Mouse (Mus musculus) gastrocnemius, adult 2 months (tissue): ENCODE measurements at regions not wholly inside any gene's neighbourhood (a gene's known extent, or its start where the extent isn't known, plus 50 kb on each side); places are given as distances from the start of the nearest gene placed in this dataset.
"Not testable (repeated sequence)": the region's sequence is repeated elsewhere in the genome, so short reads cannot be mapped to it uniquely, and the experiment has no call there.

Experiments
- DNase-seq: peaks from one replicate; pipeline ENCODE4 v3.0.0; 2022
- H3K27ac ChIP-seq: fragments of 200-600 bp; 2 replicates; pipeline ENCODE4 v1.8.1; 2022; ENCODE audit warnings: mild to moderate bottlenecking
- H3K4me3 ChIP-seq: fragments of 200-600 bp; 2 replicates; pipeline ENCODE4 v1.8.1; 2022; ENCODE audit warnings: mild to moderate bottlenecking, moderate library complexity
- CTCF ChIP-seq: fragments of 200-600 bp; IDR thresholded peaks from 2 replicates; pipeline ENCODE4 v1.8.1; 2022; ENCODE audit warnings: antibody characterized with exemption, mild to moderate bottlenecking, moderate library complexity
- intact Hi-C: fragments of 180-260 bp; cut with DNase I; formaldehyde crosslinking; loops from one replicate; pipeline ENCODE4 v1.15.1; 2025

DNA sequence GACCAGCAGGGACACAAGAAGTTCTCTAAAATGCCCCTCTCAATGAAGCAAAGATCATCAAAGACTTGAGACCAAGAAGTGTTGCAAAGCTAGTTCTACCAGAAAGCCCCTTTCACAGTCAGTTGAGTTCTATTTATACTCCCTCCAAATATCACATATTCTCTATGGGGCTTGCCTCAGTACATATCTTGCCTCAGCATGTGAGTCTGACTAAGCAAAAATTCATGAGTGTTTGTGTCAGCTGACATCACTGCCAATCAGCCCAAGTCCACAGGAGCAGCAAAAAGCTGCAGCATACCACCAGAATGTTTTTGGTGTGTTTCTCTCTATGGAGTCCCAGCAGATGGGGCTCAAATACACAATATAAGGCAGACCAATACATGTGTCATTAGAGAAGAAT is 631.6 kb downstream of the Rpia start:
- Histone ChIP-seq H3K27ac (no peak overlapping the region), H3K4me3 (no peak overlapping the region)
- intact Hi-C loops: no loop called here
- no peak for DNase-seq
- TF ChIP-seq CTCF: no peak

- H3K27ac ChIP-seq, intact Hi-C loops, DNase-seq, H3K4me3 ChIP-seq: not testable (repeated sequence)
Observed at GRCm38 (mm10) chr6:70155771-70156170, 636.3 kb downstream of the Rpia start.

DNA sequence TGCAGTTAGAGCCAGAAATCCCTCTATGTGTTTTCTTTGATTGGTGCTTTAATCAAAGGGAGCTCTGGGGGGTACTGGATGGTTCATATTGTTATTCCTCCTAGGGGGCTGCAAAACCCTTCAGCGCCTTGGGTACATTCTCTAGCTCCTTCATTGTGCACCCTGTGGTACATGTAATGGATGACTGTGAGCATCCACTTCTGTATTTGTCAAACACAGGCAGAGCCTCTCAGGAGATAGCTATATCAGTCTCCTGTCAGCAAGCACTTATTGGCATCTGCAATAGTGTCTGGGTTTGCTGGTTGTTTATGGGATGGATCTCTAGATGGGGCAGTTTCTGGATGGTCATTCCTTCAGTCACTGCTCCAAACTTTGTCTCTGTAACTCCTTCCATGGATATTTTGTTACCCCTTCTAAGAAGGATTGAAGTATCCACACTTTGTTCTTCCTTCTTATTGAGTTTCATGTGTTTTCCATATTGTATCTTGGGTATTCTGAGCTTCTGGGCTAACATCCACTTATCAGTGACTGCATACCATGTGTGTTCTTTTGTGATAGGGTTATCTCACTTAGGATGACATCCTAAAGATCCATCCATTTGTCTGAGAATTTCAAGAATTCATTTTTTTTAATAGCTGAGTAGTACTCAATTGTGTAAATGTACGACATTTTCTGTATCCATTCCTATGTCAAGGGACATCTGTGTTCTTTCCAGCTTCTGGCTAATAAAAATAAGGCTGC is 640.8 kb downstream of the Rpia start:
- H3K4me3 ChIP-seq, DNase-seq, intact Hi-C loops, H3K27ac ChIP-seq: not testable (repeated sequence)

DNA sequence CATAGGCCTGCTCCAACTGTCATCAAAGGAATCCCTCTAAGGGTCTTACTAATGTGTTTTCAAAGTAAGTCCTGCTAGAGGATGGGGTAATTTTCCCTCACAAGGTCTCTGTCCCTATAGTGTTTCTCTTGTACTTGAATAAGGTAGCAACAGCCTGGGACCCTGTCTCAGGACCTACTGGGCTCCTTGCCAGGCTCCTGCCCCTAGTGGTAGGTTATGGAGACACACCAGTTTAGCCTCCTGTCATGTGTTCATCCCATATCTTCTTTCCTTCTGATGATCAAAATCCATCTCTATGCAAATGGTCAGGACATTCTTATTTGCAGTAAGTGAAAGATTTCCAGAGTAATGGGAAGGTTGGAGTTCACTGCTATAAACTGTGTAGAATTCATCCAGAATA is 645.0 kb downstream of the Rpia start:
- H3K27ac ChIP-seq: no peak overlapping the region
- peak; percentile 10; the same call in 1 of the 2 replicates for TF ChIP-seq CTCF
- no peak for DNase-seq
- intact Hi-C loops: loop anchor here (5.0 kb wide), 1 partner anchor 190 kb away; no protein-coding TSS in a partner anchor
- no peak overlapping the region for H3K4me3 ChIP-seq

GRCm38 (mm10) chr6:70143341-70143740 is 648.7 kb downstream of the Rpia start:
- H3K27ac ChIP-seq, intact Hi-C loops, DNase-seq: not testable (repeated sequence)

DNA sequence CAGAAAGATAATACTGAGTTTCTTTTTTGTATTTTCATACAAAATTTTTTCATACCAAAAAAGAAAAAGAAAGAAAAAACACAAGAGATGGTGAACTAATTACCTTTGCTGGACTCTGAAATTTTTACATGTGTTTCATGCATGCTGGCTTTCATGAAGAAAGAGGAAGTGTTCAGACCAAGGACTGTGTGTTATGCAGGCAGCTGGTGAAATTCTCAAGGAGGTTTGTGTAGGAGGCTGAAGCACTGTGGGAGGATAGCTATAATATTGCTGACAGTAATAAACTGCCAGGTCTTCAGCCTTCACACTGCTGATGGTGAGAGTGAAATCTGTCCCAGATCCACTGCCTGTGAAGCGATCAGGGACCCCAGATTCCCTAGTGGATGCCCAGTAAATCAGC is 675.2 kb downstream of the Rpia start:
- no peak for DNase-seq
- intact Hi-C loops: loop anchor here (5.0 kb wide), 1 partner anchor 185 kb away; no protein-coding TSS in a partner anchor
- no peak overlapping the region for H3K27ac ChIP-seq
- TF ChIP-seq CTCF: no peak
- no peak overlapping the region for H3K4me3 ChIP-seq

More at GRCm38 (mm10) chr6:70143341-70143740, 648.7 kb downstream of the Rpia start:
- H3K4me3 ChIP-seq: not testable (repeated sequence)

- no peak for DNase-seq
- intact Hi-C loops: no loop called here
- no peak for TF ChIP-seq CTCF
- no peak overlapping the region for H3K4me3 ChIP-seq
- H3K27ac ChIP-seq: no peak overlapping the region
Observed at GRCm38 (mm10) chr6:70111892-70112291, 680.1 kb downstream of the Rpia start.

DNA sequence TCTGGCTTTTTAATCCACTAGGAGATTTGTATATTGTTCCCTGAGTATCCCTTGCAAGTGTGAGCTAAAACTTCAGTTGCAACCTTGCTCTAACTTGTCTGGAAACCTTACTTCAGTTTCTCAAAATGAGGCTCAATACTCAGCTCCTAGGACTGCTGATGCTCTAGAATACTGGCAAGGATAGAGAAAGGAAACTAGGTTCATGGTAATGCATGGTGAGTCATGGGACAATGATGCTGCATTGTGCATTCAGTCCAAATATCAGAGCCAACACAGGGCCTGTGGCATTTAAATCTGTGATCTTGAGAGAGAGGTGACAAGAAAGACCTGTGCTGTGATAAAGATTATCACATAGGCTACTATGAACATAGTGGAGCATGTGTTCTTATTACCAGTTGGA is 682.6 kb downstream of the Rpia start:
- intact Hi-C loops, DNase-seq: not testable (repeated sequence)

DNA sequence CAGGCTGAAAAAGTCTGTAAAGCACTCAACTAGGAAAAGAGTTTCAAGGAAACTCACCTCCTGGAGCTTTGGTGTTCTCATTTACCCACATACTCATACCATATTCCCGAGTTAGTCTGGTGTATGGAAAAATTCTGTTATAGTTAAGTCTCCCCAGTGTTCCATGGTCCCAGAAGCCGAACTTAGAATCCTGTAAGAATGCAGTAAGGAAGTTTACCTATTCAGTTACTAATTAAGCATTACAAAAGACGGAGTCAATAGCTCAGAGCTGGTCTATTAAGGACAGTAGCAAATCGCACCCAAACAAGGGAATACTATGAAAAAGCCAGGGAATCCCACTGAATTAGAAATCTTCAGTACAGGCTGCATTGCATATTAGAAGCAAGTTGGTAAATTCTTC is 688.3 kb downstream of the Rpia start:
- no peak overlapping the region for H3K27ac ChIP-seq
- TF ChIP-seq CTCF: no peak
- no peak overlapping the region for H3K4me3 ChIP-seq
- no peak for DNase-seq
- intact Hi-C loops: no loop called here

More for the DNA sequence above, 682.6 kb downstream of the Rpia start:
- H3K4me3 ChIP-seq, H3K27ac ChIP-seq: not testable (repeated sequence)

DNA sequence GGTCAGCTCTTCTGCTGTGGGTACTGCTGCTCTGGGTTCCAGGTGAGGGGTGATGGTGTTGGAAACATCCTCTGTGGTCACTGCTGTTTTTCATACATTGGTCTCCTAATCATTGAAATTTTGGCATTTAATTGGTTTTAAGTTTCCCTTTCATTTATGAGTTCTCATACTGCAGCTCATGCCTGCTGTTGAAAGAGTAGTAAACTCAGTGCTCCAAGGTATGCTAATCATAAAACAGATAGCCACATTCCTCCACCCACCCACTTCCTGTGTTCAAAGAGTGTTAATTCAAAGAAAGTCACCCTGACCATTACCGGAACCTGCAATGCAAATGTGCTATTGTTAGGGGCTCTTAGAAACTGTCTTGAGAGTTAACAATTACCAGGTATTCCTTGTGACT is 688.9 kb downstream of the Rpia start:
- not testable (repeated sequence) for H3K4me3 ChIP-seq

GRCm38 (mm10) chr6:70088041-70088440 is 704.0 kb downstream of the Rpia start:
- H3K4me3 ChIP-seq: no peak overlapping the region
- intact Hi-C loops: no loop called here
- no peak overlapping the region for H3K27ac ChIP-seq
- no peak for DNase-seq
- TF ChIP-seq CTCF: no peak

More for the DNA sequence above, 688.9 kb downstream of the Rpia start:
- DNase-seq, H3K27ac ChIP-seq, intact Hi-C loops: not testable (repeated sequence)

GRCm38 (mm10) chr6:70073841-70074240 is 718.2 kb downstream of the Rpia start:
- intact Hi-C loops: no loop called here
- no peak for DNase-seq
- no peak overlapping the region for H3K4me3 ChIP-seq
- H3K27ac ChIP-seq: no peak overlapping the region
- no peak for TF ChIP-seq CTCF

DNA sequence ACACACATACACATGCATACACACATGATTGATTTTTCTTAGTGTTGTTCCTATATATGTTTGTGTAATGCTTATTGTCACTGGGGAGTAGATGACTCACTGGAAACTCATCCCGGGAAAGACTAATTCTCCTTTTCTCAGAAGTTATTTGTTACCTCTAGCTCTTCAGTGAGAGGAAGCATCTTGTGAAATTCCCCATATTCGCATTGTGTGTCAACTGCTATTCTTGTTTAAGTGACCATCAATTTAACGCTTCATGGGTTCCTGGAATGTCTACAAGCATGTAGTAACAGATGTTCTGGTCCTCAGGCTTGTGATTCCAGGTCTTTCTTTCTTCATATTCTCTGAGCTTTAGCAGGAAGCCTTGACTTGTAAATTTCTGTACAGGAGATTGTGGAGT is 720.0 kb downstream of the Rpia start:
- Histone ChIP-seq H3K27ac (no peak overlapping the region), H3K4me3 (no peak overlapping the region)
- no peak for DNase-seq
- intact Hi-C loops: no loop called here
- no peak for TF ChIP-seq CTCF
